Mouse (Mus musculus): ENCODE measurements at regions not wholly inside any gene's neighbourhood (a gene's known extent, or its start where the extent isn't known, plus 50 kb on each side); places are given as distances from the start of the nearest gene placed in this dataset.

- no peak for TF ChIP-seq CTCF (IDR thresholded peaks at IDR 0.05; ENCODE audit: control insufficient read depth, insufficient read depth, low read length)
- TF ChIP-seq POLR2A (IDR thresholded peaks at IDR 0.05; ENCODE audit: borderline replicate concordance, control insufficient read depth, low read depth, low read length), result no peak
Observed at GRCm38 (mm10) chr8:126872574-126872973, 73.1 kb downstream of the Tomm20 start.

All from bone marrow, adult 2 months (tissue).